Mouse (Mus musculus): ENCODE data around the gene Inmt.

Inmt gene

DNA sequence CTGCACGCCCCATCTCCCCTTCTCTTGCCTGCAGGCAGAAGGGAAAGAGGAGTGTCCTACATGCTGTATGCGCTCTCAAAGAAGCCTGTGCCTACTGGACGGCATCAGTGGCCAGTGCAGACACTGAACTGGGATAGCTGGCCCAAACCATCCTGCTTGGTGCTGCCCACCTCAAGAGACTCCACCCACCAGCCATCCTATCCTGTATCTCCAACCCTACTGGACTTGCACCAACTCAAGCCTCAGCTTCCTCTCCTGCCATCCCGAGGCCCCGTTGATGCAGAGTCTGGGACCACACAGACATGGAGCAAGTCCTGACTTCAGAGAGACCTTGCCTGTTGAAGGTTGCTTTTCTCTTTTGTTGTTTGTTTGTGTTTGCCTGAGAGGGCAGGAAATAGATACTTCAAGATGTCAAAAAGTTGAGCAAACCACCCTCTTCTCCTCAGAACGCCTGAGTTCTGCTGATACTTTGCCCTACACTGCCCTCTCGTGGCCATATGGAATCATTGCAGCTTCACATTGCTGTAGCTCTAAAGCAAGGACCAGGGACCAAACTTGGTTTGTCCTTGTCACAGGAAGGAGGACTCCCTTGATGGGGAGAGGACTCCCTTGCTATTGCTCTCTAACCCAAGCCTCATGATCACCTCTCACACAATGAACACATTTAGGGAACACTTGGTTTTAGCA, 7.9 kb downstream of the Inmt start:
- peak; percentile 81 for DNase-seq

DNA sequence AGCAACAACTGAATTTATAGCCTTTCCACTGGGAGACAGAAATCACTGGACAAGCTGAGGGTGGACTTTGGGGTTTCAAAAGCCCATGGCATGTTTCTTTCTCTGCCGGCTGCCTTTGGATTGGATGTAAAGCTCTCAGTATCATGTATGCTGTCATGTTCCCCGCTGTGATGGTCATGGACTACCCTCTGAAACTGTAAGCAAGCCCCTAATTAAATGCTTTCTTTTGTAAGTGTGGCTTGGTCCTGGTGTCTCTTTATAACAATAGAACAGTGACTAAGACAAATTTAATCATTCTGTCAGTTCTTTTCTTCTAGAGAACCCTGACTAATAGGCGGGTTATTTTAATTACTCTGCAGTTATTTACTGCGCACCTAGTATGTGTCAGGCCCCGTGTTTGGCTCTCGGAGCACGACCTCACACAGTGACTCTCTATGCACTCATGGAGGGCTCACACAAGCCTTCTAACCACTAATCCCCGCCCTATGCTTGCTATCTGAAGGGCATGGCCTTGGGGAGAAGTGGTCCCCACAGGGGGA, 11.7 kb downstream of the Inmt start:
- no peak for DNase-seq

DNA sequence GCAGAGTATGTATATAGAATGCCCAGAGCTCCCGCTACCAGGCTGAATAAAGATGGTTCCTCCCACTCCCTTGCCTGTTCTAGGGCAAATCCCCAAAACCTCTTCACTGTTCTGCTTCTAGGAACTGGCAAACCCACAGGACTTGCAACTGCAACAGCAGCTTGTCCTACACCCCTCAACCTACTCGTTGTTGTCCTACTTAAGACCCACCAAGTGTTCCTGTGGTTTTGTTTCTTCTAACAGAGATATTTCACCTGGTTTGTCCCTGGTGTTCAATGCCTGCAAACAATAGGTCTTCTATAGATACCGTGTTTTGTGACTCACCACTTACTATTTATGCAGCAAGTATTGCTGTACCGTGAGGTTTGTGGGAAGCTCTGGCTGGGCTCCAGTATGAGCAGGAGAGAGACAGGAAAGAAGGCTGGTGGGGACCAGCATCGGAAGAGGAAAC, 13.5 kb downstream of the Inmt start:
- no peak for DNase-seq

DNA sequence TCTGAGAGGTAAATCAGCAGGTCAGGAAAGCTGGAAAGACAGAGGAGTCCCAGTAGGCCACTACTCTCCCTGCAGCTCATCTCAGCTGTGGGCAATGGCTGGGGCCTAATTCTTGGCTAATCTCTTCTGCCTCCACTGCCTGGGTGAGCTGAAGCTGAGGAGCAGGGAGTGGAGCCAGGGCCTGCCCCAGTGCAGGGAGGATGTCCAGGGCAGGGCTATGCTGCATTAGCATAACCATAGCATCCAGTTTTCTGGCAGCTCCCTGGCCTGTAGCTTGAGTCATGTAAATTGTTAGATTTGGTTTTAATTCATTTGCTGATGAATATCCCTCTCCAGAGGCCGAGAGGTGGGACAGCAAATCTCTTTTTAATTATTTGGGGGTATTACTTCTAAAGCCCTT, 15.6 kb downstream of the Inmt start:
- no peak for DNase-seq

DNA sequence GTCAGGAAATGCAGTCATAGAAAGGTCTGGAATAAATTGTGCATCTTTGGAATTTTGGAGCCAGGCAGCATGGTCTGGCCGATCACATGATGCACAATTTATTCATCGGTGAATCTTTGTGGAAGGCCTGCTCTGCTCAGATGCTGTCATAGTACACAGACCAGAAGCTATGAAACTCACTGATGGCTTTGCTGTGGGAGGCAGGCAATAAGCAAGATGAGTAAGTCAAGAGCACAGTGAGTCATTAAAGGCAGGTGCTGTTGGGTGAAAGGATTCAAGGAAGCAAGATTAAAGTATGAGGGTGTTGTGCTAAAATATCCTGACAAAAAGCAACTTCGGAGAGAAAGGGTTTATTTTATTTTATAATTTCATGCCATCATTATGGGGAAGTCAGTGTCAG, 22.6 kb downstream of the Inmt start:
- DNase-seq, result no peak

DNA sequence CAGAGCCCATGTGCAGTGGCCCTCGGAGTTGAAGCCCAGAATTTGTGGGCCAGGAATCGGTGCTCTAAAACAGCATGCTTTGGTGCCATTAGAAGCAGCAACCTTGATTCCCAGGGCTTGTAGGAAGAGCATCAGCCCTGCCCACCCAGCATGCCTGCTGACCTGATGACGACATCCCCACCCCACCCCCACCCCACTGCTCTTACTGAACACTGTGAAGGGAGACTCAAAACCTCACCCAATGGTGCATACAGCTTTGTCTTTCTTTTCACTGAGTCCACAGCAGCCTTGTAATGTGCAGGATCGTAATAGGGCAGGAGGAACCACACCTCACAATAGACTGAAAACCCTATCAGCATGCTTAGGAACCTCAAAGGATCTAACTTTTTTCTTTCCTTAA, 28.7 kb downstream of the Inmt start:
- DNase-seq, result no peak

DNA sequence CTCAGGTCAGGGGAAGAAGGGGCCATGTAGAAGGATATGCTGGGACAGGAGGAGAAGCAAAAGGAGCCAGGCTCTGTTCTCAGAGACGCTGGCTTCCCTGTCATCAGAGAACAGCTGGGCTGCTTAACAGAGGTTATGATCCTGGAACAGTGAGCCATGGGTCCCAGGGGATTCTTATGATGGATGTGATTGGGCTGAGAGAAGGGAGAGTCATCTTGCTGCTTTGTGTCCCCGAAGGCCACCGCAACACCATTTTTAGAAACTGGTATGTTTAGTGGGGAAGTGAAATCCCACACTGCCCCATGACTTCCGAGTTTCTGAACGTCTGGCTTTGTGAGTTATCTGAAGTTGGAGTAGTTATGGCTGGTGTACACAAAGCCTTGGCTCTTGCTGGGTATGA, 29.6 kb downstream of the Inmt start:
- DNase-seq, result peak; percentile 42

DNA sequence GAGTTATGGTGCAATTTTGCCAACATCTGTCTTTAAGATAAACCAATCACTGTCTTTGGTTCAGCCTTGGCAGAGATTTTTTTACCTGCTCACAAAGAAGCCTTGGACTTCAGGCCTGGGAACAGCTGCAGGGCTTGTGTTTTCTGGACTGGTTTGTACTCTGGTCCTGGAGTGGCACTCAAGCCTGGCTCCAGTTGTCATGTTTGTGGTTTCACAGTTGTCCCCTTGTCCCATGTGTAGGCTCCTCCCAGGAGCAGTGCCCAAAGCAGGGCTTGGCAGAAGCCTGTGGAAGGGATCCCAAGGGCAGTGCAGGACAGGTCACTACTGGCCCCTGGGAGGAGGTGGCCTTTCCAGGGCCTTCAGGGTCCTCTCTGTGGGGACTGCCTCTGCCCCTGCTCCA, 36.5 kb downstream of the Inmt start:
- DNase-seq, result no peak

DNA sequence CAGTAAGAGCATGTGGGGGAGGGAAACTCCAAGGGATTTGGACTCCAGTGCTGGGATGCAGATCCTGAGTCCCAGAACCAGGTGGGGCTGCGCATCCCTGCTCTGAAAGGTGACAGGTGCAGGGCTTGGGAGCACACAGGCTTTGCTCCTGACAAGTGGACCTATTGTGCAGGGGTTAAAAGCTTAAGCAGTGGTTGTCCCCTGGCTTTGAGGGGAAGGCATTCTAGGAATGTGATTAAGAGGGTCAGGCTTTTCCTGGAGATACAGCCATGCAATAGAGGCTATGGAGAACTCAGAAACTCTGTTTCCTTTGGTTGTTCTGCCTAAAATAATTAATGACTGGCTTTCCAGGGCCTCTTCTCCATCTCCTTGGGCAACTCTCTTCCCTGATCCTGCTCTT, 41.4 kb downstream of the Inmt start:
- no peak for DNase-seq

DNA sequence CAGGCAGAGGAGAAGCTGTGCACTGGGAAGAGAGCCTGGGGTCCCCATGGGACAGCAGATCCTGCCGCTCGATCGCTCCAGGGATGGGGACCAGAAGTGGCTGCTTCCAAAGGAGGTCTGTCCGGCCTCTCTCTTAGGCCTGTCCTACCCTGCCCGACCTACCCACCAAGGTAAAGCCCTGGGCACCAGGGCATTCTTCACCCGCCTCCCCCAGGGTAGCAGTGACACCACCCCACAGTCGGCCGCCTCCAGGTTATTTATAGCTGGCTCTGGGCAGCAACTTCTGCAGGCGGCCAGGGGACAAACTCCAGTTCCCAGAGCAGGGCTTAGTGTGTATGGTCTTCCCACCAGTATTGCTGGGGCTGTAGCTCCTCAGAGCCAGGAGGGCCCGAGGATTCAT, 42.0 kb downstream of the Inmt start, which contains the start of gene Crhr2:
Gene Crhr2 (minus strand): TSS at position 223 of the 400 bp plus-strand sequence.
- DNase-seq, result no peak

DNA sequence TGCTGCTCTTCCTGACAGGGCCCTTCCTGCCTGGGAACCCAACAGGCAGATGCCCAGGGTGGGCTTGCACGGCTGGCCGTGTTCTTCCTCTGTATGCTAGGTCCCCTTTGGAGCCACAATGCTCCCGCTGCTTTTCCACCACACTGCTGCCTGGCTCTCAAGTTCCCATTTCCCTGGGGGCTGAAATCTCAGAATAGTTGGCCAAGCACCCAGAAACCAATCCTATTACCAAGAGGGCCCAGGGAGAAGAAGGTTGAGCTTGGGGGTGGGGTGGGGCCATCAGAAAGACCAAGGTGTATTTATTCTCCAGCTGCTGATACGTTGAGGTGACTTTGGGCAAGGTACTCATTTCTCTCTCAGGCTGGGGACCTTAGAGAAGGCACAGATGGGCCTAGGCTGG, 43.5 kb downstream of the Inmt start:
- no peak for DNase-seq

DNA sequence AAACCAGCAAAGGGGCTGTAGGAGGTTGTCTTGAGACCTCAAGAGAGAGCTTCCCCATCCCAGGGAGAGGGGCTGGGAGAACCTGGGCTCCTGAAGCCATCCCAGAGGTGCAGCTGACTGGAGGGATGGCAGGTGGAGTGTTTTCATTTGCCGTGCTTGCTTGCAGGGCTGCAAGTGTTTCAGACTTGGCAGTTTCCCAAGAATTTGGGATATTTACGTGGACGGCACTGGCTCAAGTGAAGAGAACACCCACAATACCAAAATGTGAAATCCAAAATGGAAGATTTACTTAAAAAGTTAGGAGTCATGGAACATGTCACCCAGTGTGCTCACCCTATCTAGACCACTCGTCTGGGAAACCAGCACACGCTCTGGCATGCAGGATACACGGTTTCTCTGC, 44.2 kb downstream of the Inmt start:
- DNase-seq, result no peak

DNA sequence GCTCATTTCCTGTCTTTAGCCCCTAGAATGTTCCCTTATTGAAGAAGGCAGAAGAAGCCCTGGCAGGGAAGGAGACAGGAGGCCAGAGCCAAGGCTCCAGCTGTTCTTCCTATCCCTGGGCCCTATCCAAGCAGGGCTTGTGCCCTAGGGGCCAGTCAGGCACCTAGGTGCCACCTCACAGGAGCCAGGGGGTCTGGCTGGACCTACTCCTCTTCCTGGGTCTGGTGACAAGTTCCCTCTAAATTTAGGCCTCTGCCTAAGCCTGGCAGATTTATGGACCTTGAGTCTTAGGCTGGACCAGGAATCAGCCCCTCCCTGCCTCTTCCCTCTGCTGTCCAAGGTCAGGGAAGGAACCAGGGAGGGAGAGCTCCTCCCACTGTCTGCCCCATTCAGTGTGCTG, 46.5 kb downstream of the Inmt start:
- no peak for DNase-seq

DNA sequence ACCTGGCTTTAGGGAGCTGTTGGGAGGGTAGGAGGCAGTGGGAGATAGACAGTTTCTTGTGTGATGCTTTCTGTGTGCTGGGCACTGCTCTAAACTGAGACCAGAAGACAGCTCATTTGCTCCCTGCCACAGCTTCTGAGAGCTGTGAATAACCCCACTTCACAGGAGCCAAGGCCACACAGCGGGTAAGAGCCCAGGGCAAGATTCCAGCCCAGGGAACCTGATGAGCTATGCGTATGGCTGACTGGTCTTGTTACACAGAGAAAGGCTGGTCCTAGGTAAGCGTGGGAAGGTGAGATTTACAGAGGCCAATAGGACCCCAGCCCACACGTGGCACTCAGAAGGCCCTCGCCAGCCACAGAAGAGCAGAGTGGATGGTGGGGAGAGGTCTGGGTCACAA, 48.3 kb downstream of the Inmt start:
- DNase-seq, result no peak

DNA sequence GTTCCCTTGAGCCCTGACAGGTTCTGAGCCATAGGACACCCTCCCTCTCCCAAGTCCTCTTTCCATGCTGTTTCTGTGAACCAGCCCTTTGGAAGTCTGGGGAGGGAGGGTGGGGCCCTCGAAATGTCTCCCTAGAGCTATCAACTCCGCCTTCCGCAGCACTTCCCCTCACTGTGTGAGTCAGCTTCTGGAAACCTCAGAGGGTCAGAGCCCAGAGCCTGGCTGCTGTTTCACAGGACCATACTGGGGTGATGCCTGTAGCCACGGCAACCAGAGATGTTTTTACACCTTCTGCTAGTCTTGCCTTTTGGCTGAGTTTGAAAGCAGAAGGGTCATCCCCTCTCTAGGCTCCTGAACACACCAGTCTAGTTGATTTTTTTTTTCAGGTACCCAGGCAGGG, 51.8 kb downstream of the Inmt start:
- no peak for DNase-seq
